Mouse (Mus musculus) right cerebral cortex, postnatal 4 days (tissue): Measurements from ENCODE around the gene Arid5b.
A peak's percentile ranks its signal among the peaks of the same experiment; 100 is the strongest.

ENCODE experiments used
- DNase-seq: peaks from one replicate; pipeline ENCODE4 v3.0.0-alpha.2; 2022

Gene Arid5b

GRCm38 (mm10) chr10:68159759-68160158, 118.8 kb downstream of the Arid5b start:
- no peak for DNase-seq

GRCm38 (mm10) chr10:68158555-68158954, 120.0 kb downstream of the Arid5b start:
- no peak for DNase-seq

GRCm38 (mm10) chr10:68157511-68157910, 121.0 kb downstream of the Arid5b start:
- no peak for DNase-seq

GRCm38 (mm10) chr10:68156646-68157245, 121.8 kb downstream of the Arid5b start:
- no peak for DNase-seq

GRCm38 (mm10) chr10:68156159-68156558, 122.4 kb downstream of the Arid5b start:
- DNase-seq = no peak

GRCm38 (mm10) chr10:68155431-68156119, 123.0 kb downstream of the Arid5b start:
- DNase-seq = no peak

- no peak for DNase-seq
These were observed 124.3 kb downstream of the Arid5b start for GRCm38 (mm10) chr10:68154046-68154765.

GRCm38 (mm10) chr10:68153344-68154045, 125.0 kb downstream of the Arid5b start:
- DNase-seq = no peak

- DNase-seq = no peak
These were observed 130.0 kb downstream of the Arid5b start for GRCm38 (mm10) chr10:68148495-68148894.

- no peak for DNase-seq
These were observed 130.8 kb downstream of the Arid5b start for GRCm38 (mm10) chr10:68147730-68148129.

GRCm38 (mm10) chr10:68146842-68147241, 131.7 kb downstream of the Arid5b start:
- no peak for DNase-seq

- no peak for DNase-seq
These were observed 133.1 kb downstream of the Arid5b start for GRCm38 (mm10) chr10:68145286-68145950.

- DNase-seq = no peak
These were observed 136.0 kb downstream of the Arid5b start for GRCm38 (mm10) chr10:68142501-68142900.

GRCm38 (mm10) chr10:68141567-68141966, 137.0 kb downstream of the Arid5b start:
- DNase-seq = no peak

- no peak for DNase-seq
These were observed 137.7 kb downstream of the Arid5b start for GRCm38 (mm10) chr10:68140871-68141270.

GRCm38 (mm10) chr10:68140306-68140705, 138.2 kb downstream of the Arid5b start:
- DNase-seq = no peak

- no peak for DNase-seq
These were observed 140.4 kb downstream of the Arid5b start for GRCm38 (mm10) chr10:68138123-68138522.

- DNase-seq = no peak
These were observed 141.2 kb downstream of the Arid5b start for GRCm38 (mm10) chr10:68137151-68137833.

GRCm38 (mm10) chr10:68136480-68137083, 142.0 kb downstream of the Arid5b start:
- DNase-seq = peak; percentile 55

GRCm38 (mm10) chr10:68136051-68136450, 142.5 kb downstream of the Arid5b start:
- no peak for DNase-seq

GRCm38 (mm10) chr10:68135416-68135815, 143.1 kb downstream of the Arid5b start:
- no peak for DNase-seq

GRCm38 (mm10) chr10:68134549-68134948, 144.0 kb downstream of the Arid5b start:
- DNase-seq = no peak
